In genomic region chr11:41261254-41261653, GRCm38 (mm10) we compare ENCODE assay signal across 22 mouse cellular contexts.
DNase-seq lines count a peak whose midpoint lies in the region; ATAC-seq lines count a peak whose summit lies in the region.
"Had no signal": no experiment of that assay in that cellular context is flagged by ENCODE, and none has a peak within 500 bp of the region (broad histone marks: within the 10 kb centered on the region; RNA-seq: fewer than 3 reads in every experiment).

No protein-coding gene starts in this region.

- H3K4me2 ChIP-seq in midbrain, embryonic 14.5 days (ENCODE audit: low read length) = no peak overlapping the region
- H3K4me2 ChIP-seq in midbrain, embryonic 16.5 days (ENCODE audit: low read length) = no peak overlapping the region
- no peak overlapping the region for H3K4me2 ChIP-seq in forebrain, embryonic 14.5 days (ENCODE audit: low read length)
- H3K4me2 ChIP-seq: embryonic facial prominence, embryonic 12.5 days; embryonic facial prominence, embryonic 15.5 days; heart, embryonic 11.5 days; hindbrain, embryonic 12.5 days; hindbrain, embryonic 15.5 days had no signal

- DNase-seq in midbrain, embryonic 14.5 days = peak; percentile 6
- DNase-seq in forebrain, embryonic 14.5 days (ENCODE audit: low spot score) = peak; percentile 48
- DNase-seq in retina, embryonic 14.5 days (ENCODE audit: low spot score) = peak; percentile 20
- no peak for DNase-seq in lung, postnatal 25 days (ENCODE audit: low spot score)
- DNase-seq in thymus, postnatal 10 days (ENCODE audit: low spot score in 2 of 2) = no peak
- DNase-seq: adrenal gland, postnatal 10 days; adrenal gland, postnatal 36 days; cerebellum, adult 11 months; cerebellum, adult 2 months; cerebellum, adult 9-11 months; cerebellum, postnatal 25 days; gastrocnemius, adult 2 months; gastrocnemius, postnatal 14 days; heart, adult 11 months had no signal

- no peak overlapping the region for H3K9ac ChIP-seq in midbrain, embryonic 14.5 days (replicated peaks; ENCODE audit: low read length)
- no peak overlapping the region for H3K9ac ChIP-seq in midbrain, embryonic 16.5 days (ENCODE audit: low read depth, low read length)
- no peak overlapping the region for H3K9ac ChIP-seq in forebrain, embryonic 14.5 days (ENCODE audit: low read length)
- H3K9ac ChIP-seq: embryonic facial prominence, embryonic 12.5 days; embryonic facial prominence, embryonic 15.5 days; hindbrain, embryonic 12.5 days; hindbrain, embryonic 15.5 days had no signal

- no peaks in the 10 kb centered on the region for H3K36me3 ChIP-seq in midbrain, embryonic 14.5 days (ENCODE audit: control insufficient read depth, insufficient read depth, low read length)
- no peaks in the 10 kb centered on the region for H3K36me3 ChIP-seq in midbrain, embryonic 16.5 days (ENCODE audit: control insufficient read depth, insufficient read depth, low read length)
- H3K36me3 ChIP-seq in forebrain, embryonic 14.5 days (ENCODE audit: control insufficient read depth, insufficient read depth, low read length) = no peaks in the 10 kb centered on the region
- H3K36me3 ChIP-seq: embryonic facial prominence, embryonic 12.5 days; embryonic facial prominence, embryonic 15.5 days; hindbrain, embryonic 12.5 days; hindbrain, embryonic 15.5 days had no signal

- no peaks in the 10 kb centered on the region for H3K4me1 ChIP-seq in midbrain, embryonic 14.5 days (ENCODE audit: control insufficient read depth, insufficient read depth, low read length)
- no peaks in the 10 kb centered on the region for H3K4me1 ChIP-seq in midbrain, embryonic 16.5 days (ENCODE audit: control insufficient read depth, insufficient read depth, low read length)
- no peaks in the 10 kb centered on the region; the same call in 1 of the 2 replicates for H3K4me1 ChIP-seq in forebrain, embryonic 14.5 days (ENCODE audit: control insufficient read depth, insufficient read depth, low read length)
- H3K4me1 ChIP-seq: embryonic facial prominence, embryonic 12.5 days; embryonic facial prominence, embryonic 15.5 days; hindbrain, embryonic 12.5 days; hindbrain, embryonic 15.5 days had no signal

- H3K4me3 ChIP-seq in midbrain, embryonic 14.5 days (replicated peaks; ENCODE audit: low read depth, low read length) = no peak overlapping the region
- no peak overlapping the region for H3K4me3 ChIP-seq in midbrain, embryonic 16.5 days (ENCODE audit: low read depth, low read length)
- no peak overlapping the region for H3K4me3 ChIP-seq in forebrain, embryonic 14.5 days (ENCODE audit: low read depth, low read length)
- H3K4me3 ChIP-seq: embryonic facial prominence, embryonic 12.5 days; embryonic facial prominence, embryonic 15.5 days; gastrocnemius, adult 2 months; hindbrain, embryonic 12.5 days; hindbrain, embryonic 15.5 days had no signal

- H3K27me3 ChIP-seq in midbrain, embryonic 14.5 days (ENCODE audit: control insufficient read depth, insufficient read depth, low read length) = no peaks in the 10 kb centered on the region
- H3K27me3 ChIP-seq in midbrain, embryonic 16.5 days (ENCODE audit: control insufficient read depth, insufficient read depth, low read depth, low read length) = no peaks in the 10 kb centered on the region
- no peaks in the 10 kb centered on the region for H3K27me3 ChIP-seq in forebrain, embryonic 14.5 days (replicated peaks; ENCODE audit: control insufficient read depth, insufficient read depth, low read length)
- H3K27me3 ChIP-seq: embryonic facial prominence, embryonic 12.5 days; embryonic facial prominence, embryonic 15.5 days; hindbrain, embryonic 12.5 days; hindbrain, embryonic 15.5 days had no signal

- no peaks in the 10 kb centered on the region for H3K9me3 ChIP-seq in midbrain, embryonic 14.5 days (ENCODE audit: control insufficient read depth, low read length)
- H3K9me3 ChIP-seq in midbrain, embryonic 16.5 days (replicated peaks; ENCODE audit: control insufficient read depth, low read length, poor library complexity, severe bottlenecking) = no peaks in the 10 kb centered on the region
- H3K9me3 ChIP-seq in forebrain, embryonic 14.5 days (replicated peaks; ENCODE audit: control insufficient read depth, low read length) = no peaks in the 10 kb centered on the region
- H3K9me3 ChIP-seq: embryonic facial prominence, embryonic 12.5 days; embryonic facial prominence, embryonic 15.5 days; hindbrain, embryonic 12.5 days; hindbrain, embryonic 15.5 days had no signal

- H3K27ac ChIP-seq in midbrain, embryonic 14.5 days (replicated peaks; ENCODE audit: low read depth, low read length) = no peak overlapping the region
- no peak overlapping the region for H3K27ac ChIP-seq in midbrain, embryonic 16.5 days (ENCODE audit: low read length)
- H3K27ac ChIP-seq in forebrain, embryonic 14.5 days (ENCODE audit: low read depth, low read length) = no peak overlapping the region
- H3K27ac ChIP-seq: embryonic facial prominence, embryonic 12.5 days; embryonic facial prominence, embryonic 15.5 days; gastrocnemius, adult 2 months; hindbrain, embryonic 12.5 days; hindbrain, embryonic 15.5 days had no signal

- no peak for ATAC-seq in midbrain, embryonic 14.5 days (ENCODE audit: low FRiP score, low TSS enrichment)
- ATAC-seq in midbrain, embryonic 16.5 days = no peak
- peak; percentile 74 for ATAC-seq in forebrain, embryonic 14.5 days
- ATAC-seq: CD4-positive, CD25-positive, alpha-beta regulatory T cell, adult 4 months; intestine, postnatal 0 days had no signal

- 81% methylated on average over 4 of the region's 4 CpGs for WGBS in midbrain, embryonic 14.5 days
- WGBS in midbrain, embryonic 16.5 days = 72% methylated on average over 4 of the region's 4 CpGs
- 35% methylated on average over 4 of the region's 4 CpGs for WGBS in forebrain, embryonic 14.5 days

Comparison
In these comparisons a context has a peak if more than half of its experiments do, and no peak if none do; other contexts are left out.
1. DNase-seq: peak in midbrain, embryonic 14.5 days (single experiment), forebrain, embryonic 14.5 days (single experiment) and retina, embryonic 14.5 days (single experiment); none in lung, postnatal 25 days (single experiment) and thymus, postnatal 10 days (0 of 2).